In the genomic region with DNA sequence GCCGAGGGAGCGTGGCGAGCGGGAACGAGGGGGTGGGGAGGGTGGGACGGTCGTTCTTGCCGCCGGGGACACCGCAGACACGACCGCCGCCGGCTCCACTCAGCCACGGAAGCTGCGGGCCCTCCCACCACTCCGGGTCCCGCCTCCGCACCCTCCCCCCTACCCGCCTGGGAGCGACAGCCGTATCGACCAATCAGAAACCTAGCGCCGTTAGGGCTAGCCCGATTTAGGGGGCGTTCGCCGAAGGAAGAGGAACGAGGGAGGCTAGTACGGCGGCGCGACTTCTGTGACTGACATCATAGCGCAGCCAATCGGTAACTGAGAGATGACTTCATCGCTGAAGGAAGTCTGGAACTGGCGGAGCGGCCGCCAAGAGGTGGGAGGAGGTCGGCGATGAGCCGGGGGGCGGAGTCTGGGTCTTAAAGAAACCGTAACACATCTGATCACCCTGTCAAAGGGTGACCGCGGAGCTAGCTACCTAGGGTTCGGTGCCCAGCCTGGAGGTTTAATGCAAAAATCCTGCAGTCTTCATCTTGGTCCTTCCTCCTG, we compare ENCODE assay signal across 8 mouse cellular contexts. TPM values are rescaled to one million over a fixed set of nuclear protein-coding genes. Genes with fewer than 3 reads are reported as not detected.
DNase-seq lines count a peak whose midpoint lies in the region; ATAC-seq lines count a peak whose summit lies in the region.

A gene (minus strand): TSS at position 128 of the 549 bp plus-strand sequence.

- no peaks in the 10 kb centered on the region for H3K36me3 ChIP-seq in intestine, embryonic 14.5 days (ENCODE audit: control insufficient read depth, insufficient read depth, low read length)

- no peaks in the 10 kb centered on the region for H3K27me3 ChIP-seq in intestine, embryonic 14.5 days (replicated peaks; ENCODE audit: control insufficient read depth, insufficient read depth, low read length)

- peak within 1 kb of the TSS; percentile 91 for H3K4me2 ChIP-seq in intestine, embryonic 14.5 days (ENCODE audit: low read length)

- H3K9me3 ChIP-seq in intestine, embryonic 14.5 days (ENCODE audit: control insufficient read depth, low read length) = no peaks in the 10 kb centered on the region

- H3K4me3 ChIP-seq in intestine, embryonic 14.5 days (ENCODE audit: low read depth, low read length) = peak within 1 kb of the TSS; percentile 78

- peak within 1 kb of the TSS; percentile 79 for H3K9ac ChIP-seq in intestine, embryonic 14.5 days (ENCODE audit: low read length)

- intact Hi-C loops in left cerebral cortex, postnatal 14 days (cut with DNase I) = no loop called here

- peak; percentile 98 to 99 for DNase-seq in adrenal gland, adult 18-20 months (ENCODE audit: low spot score in 2 of 2)
- peak; percentile 99 for DNase-seq in embryo, embryonic 11 days
- peak; percentile 100 for DNase-seq in gastrocnemius, postnatal 25 days
- DNase-seq in intestine, embryonic 14.5 days (ENCODE audit: low spot score) = peak; percentile 100
- DNase-seq in left cerebral cortex, postnatal 14 days (ENCODE audit: low spot score in 2 of 2) = peak; percentile 99 to 100
- peak; percentile 99 for DNase-seq in mesoderm, embryonic 11.5 days (ENCODE audit: low read depth, low spot score)
- peak; percentile 99 to 100 for DNase-seq in right cerebral cortex, postnatal 36 days (ENCODE audit: low spot score in 2 of 2)
- DNase-seq in yolk sac, embryonic 10.5 days (ENCODE audit: low spot score) = peak; percentile 99

- WGBS in intestine, embryonic 14.5 days = under 1% methylated on average over 43 of the region's 48 CpGs

- ATAC-seq in intestine, embryonic 14.5 days (replicated peaks; ENCODE audit: low FRiP score, low TSS enrichment, low read depth) = peak; percentile 98

- H3K4me1 ChIP-seq in intestine, embryonic 14.5 days (replicated peaks; ENCODE audit: control insufficient read depth, insufficient read depth, low read length) = peaks cover 19% of the 10 kb centered on the region

- H3K27ac ChIP-seq in intestine, embryonic 14.5 days (ENCODE audit: low read depth) = peak within 1 kb of the TSS; percentile 75

RNA-seq across cellular contexts. Expression of the gene that starts here (rescaled TPM):
- 10 to 100 TPM; 24.3 to 29.4 TPM for total RNA-seq in adrenal gland, adult 18-20 months (2021)
- 10 to 100 TPM; 18.9 to 20.5 TPM for total RNA-seq in gastrocnemius, postnatal 25 days (2021)
- polyA plus RNA-seq in intestine, embryonic 14.5 days (2014; fragmentation: Nextera tagmentation; extraction: Ambion mirVana) = 21.2 and 25.1 TPM in 2 replicates
- total RNA-seq in left cerebral cortex, postnatal 14 days (2021) = 10 to 100 TPM; 58.0 to 66.8 TPM

Comparison
In these comparisons a context has a peak if more than half of its experiments do, and no peak if none do; other contexts are left out.
1. Peak in every context shown above with its lines: DNase-seq, ATAC-seq, H3K4me3 ChIP-seq and H3K27ac ChIP-seq.